Mouse (Mus musculus) MEL (cell line): ENCODE results near the gene Rtn2. TPM values are rescaled to one million over a fixed set of nuclear protein-coding genes. Genes with fewer than 3 reads are reported as not detected.

ENCODE experiments used
- DNase-seq: peaks from one replicate; pipeline ENCODE4 v3.0.0; 2011; ENCODE audit warnings: low read depth, low spot score
- H3K27ac ChIP-seq: 2 replicates; pipeline ENCODE4 v1.5.1; 2012; ENCODE audit warnings: low read depth, mild to moderate bottlenecking, control low read depth, low read length, moderate library complexity; ENCODE audit not compliant: control insufficient read depth
- H3K27me3 ChIP-seq, 2 experiments: fragments of 150-350 bp in 1 of 2; sonication (generic) in 1 of 2; 2 replicates each; pipeline ENCODE4 v1.6.1; 2012; ENCODE audit warnings: low read length in 2 of 2, mild to moderate bottlenecking in 2 of 2, improper control_type of control experiment in 1 of 2, moderate library complexity in 1 of 2; ENCODE audit not compliant: insufficient read depth in 2 of 2, control insufficient read depth in 1 of 2
- H3K36me3 ChIP-seq, 2 experiments: 2 replicates each; pipeline ENCODE4 v1.6.1; 2012 to 2014; ENCODE audit warnings: low read length in 2 of 2, improper control_type of control experiment in 1 of 2, inconsistent platforms in 1 of 2, mild to moderate bottlenecking in 1 of 2; ENCODE audit not compliant: insufficient read depth in 2 of 2, control insufficient read depth in 1 of 2
- H3K4me1 ChIP-seq, 2 experiments: fragments of 150-350 bp in 1 of 2; sonication (generic) in 1 of 2; 2 replicates each; pipeline ENCODE4 v1.6.1; 2012; ENCODE audit warnings: low read length in 2 of 2, improper control_type of control experiment in 1 of 2, mild to moderate bottlenecking in 1 of 2; ENCODE audit not compliant: insufficient read depth in 2 of 2, control insufficient read depth in 1 of 2
- H3K4me3 ChIP-seq, 2 experiments: fragments of 150-350 bp in 1 of 2; sonication (generic) in 1 of 2; 2 replicates each; pipeline ENCODE4 v1.5.1; 2012; ENCODE audit warnings: low read depth in 2 of 2, low read length in 2 of 2, mild to moderate bottlenecking in 2 of 2, moderate library complexity in 2 of 2, control low read depth in 1 of 2, improper control_type of control experiment in 1 of 2; ENCODE audit not compliant: control insufficient read depth in 1 of 2, insufficient read depth in 1 of 2
- H3K79me2 ChIP-seq: 2 replicates; pipeline ENCODE4 v1.6.1; 2012; ENCODE audit warnings: mild to moderate bottlenecking, low read length, moderate library complexity; ENCODE audit not compliant: control insufficient read depth, poor library complexity, insufficient read depth
- H3K9ac ChIP-seq: 2 replicates; pipeline ENCODE4 v1.6.1; 2012; ENCODE audit warnings: low read depth, mild to moderate bottlenecking, control low read depth, low read length, moderate library complexity; ENCODE audit not compliant: control insufficient read depth, poor library complexity, severe bottlenecking
- H3K9me3 ChIP-seq: fragments of 150-350 bp; sonication (generic); replicated peaks from 2 replicates; pipeline ENCODE4 v1.6.1; 2012; ENCODE audit warnings: mild to moderate bottlenecking, low read length, improper control_type of control experiment, moderate library complexity; ENCODE audit not compliant: insufficient read depth
- BHLHE40 ChIP-seq: IDR thresholded peaks from 2 replicates; pipeline ENCODE4 v1.6.1; 2012; ENCODE audit warnings: low read depth, mild to moderate bottlenecking, inconsistent platforms, low read length, improper control_type of control experiment, borderline replicate concordance
- CTCF ChIP-seq, 3 experiments: IDR thresholded peaks in 2 of 3; conservative IDR thresholded peaks in 1 of 3; 2 replicates each; pipeline ENCODE4 v1.5.1; 2011 to 2012; ENCODE audit warnings: low read length in 3 of 3, low read depth in 2 of 3, mild to moderate bottlenecking in 2 of 3, improper control_type of control experiment in 1 of 3, inconsistent platforms in 1 of 3, mixed read lengths in 1 of 3, moderate library complexity in 1 of 3; ENCODE audit not compliant: control insufficient read depth in 1 of 3, insufficient read depth in 1 of 3, poor library complexity in 1 of 3, severe bottlenecking in 1 of 3
- E2F4 ChIP-seq: IDR thresholded peaks from 2 replicates; pipeline ENCODE4 v1.6.1; 2011; ENCODE audit warnings: low read depth, low read length, improper control_type of control experiment, borderline replicate concordance
- ELF1 ChIP-seq: IDR thresholded peaks from 2 replicates; pipeline ENCODE4 v1.6.1; 2014; ENCODE audit warnings: low read depth, mild to moderate bottlenecking, inconsistent platforms, low read length, improper control_type of control experiment, moderate library complexity
- EP300 ChIP-seq, 2 experiments: IDR thresholded peaks; 2 replicates each; pipeline ENCODE4 v1.6.1; 2011; ENCODE audit warnings: improper control_type of control experiment in 2 of 2, low read length in 2 of 2, low read depth in 1 of 2, mild to moderate bottlenecking in 1 of 2
- GABPA ChIP-seq: IDR thresholded peaks from 2 replicates; pipeline ENCODE4 v1.6.1; 2012; ENCODE audit warnings: low read depth, mild to moderate bottlenecking, inconsistent platforms, low read length, improper control_type of control experiment, moderate library complexity
- GATA1 ChIP-seq: IDR thresholded peaks from 2 replicates; pipeline ENCODE4 v1.6.1; 2011; ENCODE audit warnings: low read depth, low read length, improper control_type of control experiment
- JUND ChIP-seq: IDR thresholded peaks from 2 replicates; pipeline ENCODE4 v1.6.1; 2011; ENCODE audit warnings: low read depth, mild to moderate bottlenecking, improper control_type of control experiment, low read length
- MAX ChIP-seq: IDR thresholded peaks from 2 replicates; pipeline ENCODE4 v1.6.1; 2011; ENCODE audit warnings: low read length, improper control_type of control experiment
- MAZ ChIP-seq: IDR thresholded peaks from 2 replicates; pipeline ENCODE4 v1.6.1; 2012; ENCODE audit warnings: low read depth, mild to moderate bottlenecking, inconsistent platforms, low read length, improper control_type of control experiment
- MXI1 ChIP-seq: IDR thresholded peaks from 2 replicates; pipeline ENCODE4 v1.6.1; 2011; ENCODE audit warnings: mild to moderate bottlenecking, low read depth, low read length, improper control_type of control experiment
- POLR2A ChIP-seq, 2 experiments: IDR thresholded peaks; 2 replicates each; pipeline ENCODE4 v1.6.1; 2011 to 2012; ENCODE audit warnings: low read length in 2 of 2, mild to moderate bottlenecking in 2 of 2, control low read depth in 1 of 2, improper control_type of control experiment in 1 of 2, low read depth in 1 of 2, moderate library complexity in 1 of 2; ENCODE audit not compliant: control insufficient read depth in 1 of 2, insufficient read depth in 1 of 2, poor library complexity in 1 of 2
- RCOR1 ChIP-seq: IDR thresholded peaks from 2 replicates; pipeline ENCODE4 v1.6.1; 2012; ENCODE audit warnings: low read depth, mild to moderate bottlenecking, inconsistent platforms, low read length, improper control_type of control experiment
- SIN3A ChIP-seq: IDR thresholded peaks from 2 replicates; pipeline ENCODE4 v1.6.1; 2012; ENCODE audit warnings: low read length, improper control_type of control experiment, inconsistent platforms
- SMC3 ChIP-seq: IDR thresholded peaks from 2 replicates; pipeline ENCODE4 v1.6.1; 2011; ENCODE audit warnings: low read depth, low read length, improper control_type of control experiment
- TCF12 ChIP-seq: IDR thresholded peaks from 2 replicates; pipeline ENCODE4 v1.6.1; 2014; ENCODE audit warnings: low read depth, mild to moderate bottlenecking, inconsistent platforms, low read length, improper control_type of control experiment, moderate library complexity
- UBTF ChIP-seq: IDR thresholded peaks from 2 replicates; pipeline ENCODE4 v1.6.1; 2012; ENCODE audit warnings: low read depth, mild to moderate bottlenecking, inconsistent platforms, low read length, improper control_type of control experiment, moderate library complexity, borderline replicate concordance; ENCODE audit not compliant: insufficient read depth
- ZMIZ1 ChIP-seq: IDR thresholded peaks from 2 replicates; pipeline ENCODE4 v1.6.1; 2012; ENCODE audit warnings: low read depth, mild to moderate bottlenecking, inconsistent platforms, low read length, improper control_type of control experiment, moderate library complexity
- polyA plus RNA-seq, 2 experiments: library from polyadenylated mRNA; stranded (reverse) in 1 of 2; unstranded in 1 of 2; fragments of >175 nt in 1 of 2; fragments of >200 nt in 1 of 2; gene quantifications; 2 replicates each; pipeline versions ENCODE4 v1.2.1 to v1.2.4; 2012; ENCODE audit warnings: low replicate concordance in 2 of 2, low read depth in 1 of 2; ENCODE audit not compliant: insufficient read length in 2 of 2, insufficient read depth in 1 of 2, missing spikeins in 1 of 2
- total RNA-seq: library from RNA; depleted of rRNA; stranded (reverse); fragments of 300-350 nt; gene quantifications from 2 replicates; pipeline ENCODE4 v1.2.3, GENCODE M21; 2012

The Rtn2 gene
- total and polyA plus RNA-seq, 3 experiments, result 0.27 to 1.4 TPM; not detected in 1

DNA sequence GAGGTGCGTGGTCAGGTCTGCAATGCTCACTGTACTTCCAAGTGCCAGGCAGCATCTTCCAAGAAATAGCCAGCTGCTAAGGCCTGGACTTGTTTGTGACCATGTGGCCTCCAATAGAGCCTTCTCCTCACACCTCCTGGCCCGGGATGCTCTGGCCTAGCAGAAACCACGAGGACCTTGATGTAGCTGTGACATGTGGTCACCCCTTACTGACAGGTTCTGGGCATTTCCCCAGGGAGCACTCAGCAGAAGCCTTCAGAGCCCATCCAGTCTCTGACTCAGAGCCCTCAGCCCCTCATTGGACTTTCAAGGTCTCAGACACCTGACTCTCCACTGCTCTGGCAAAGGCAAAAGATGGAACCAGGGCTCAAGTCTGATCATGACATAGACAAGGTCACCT is 37.3 kb upstream of the Rtn2 start:
- Histone ChIP-seq H3K4me1 (peaks cover 4 to 16% of the 10 kb centered on the region in 2 experiments; a peak in 3 of 4 replicates), H3K9me3 (no peaks in the 10 kb centered on the region), H3K27ac (no peak overlapping the region), H3K27me3 (no peaks in the 10 kb centered on the region), H3K4me3 (no peak overlapping the region), H3K36me3 (peaks cover 4 to 14% of the 10 kb centered on the region in 2 experiments; a peak in 3 of 4 replicates), H3K79me2 (peaks cover 8% of the 10 kb centered on the region), H3K9ac (no peak overlapping the region)
- TF ChIP-seq E2F4 (no peak), ZMIZ1 (no peak), MAX (no peak), GATA1 (no peak), MXI1 (no peak), SIN3A (no peak), SMC3 (no peak), ELF1 (no peak), JUND (no peak), RCOR1 (no peak), UBTF (no peak), CTCF (IDR thresholded peaks at IDR 0.05 in 2 of 3, conservative IDR thresholded peaks at IDR 0.05 in 1 of 3; ENCODE audit: control insufficient read depth in 1 of 3, insufficient read depth in 1 of 3, low read depth in 2 of 3, low read length in 3 of 3, poor library complexity in 1 of 3, severe bottlenecking in 1 of 3) (no peak), MAZ (no peak), POLR2A (IDR thresholded peaks at IDR 0.05; ENCODE audit: control insufficient read depth in 1 of 2, insufficient read depth in 1 of 2, low read depth in 1 of 2, low read length in 2 of 2, poor library complexity in 1 of 2) (no peak), BHLHE40 (no peak)
- no peak for DNase-seq

DNA sequence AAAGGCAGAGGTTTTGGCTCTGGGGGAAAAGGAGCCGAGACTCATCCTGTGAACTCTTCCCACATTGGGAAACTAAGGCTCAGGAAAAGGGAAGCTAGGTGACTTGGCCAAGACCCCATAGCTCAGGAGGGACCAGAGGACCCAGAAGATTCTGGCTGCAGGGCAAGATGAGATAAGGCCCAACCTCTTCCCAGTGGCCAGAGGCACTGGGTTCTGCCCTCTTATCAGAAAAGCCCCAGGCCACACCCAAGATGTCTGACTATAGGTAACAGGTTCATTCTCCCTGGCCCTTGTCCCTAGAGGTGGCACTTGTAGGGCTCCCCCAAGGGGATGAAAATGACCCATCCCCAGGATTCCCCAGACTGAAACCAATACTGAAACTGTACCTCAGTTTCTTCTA is 35.6 kb upstream of the Rtn2 start:
- no peaks in the 10 kb centered on the region for H3K27me3 ChIP-seq
- DNase-seq, result peak; percentile 26
- H3K36me3 ChIP-seq, result peaks cover 4 to 14% of the 10 kb centered on the region in 2 experiments; a peak in 3 of 4 replicates
- no peaks in the 10 kb centered on the region for H3K9me3 ChIP-seq
- H3K4me1 ChIP-seq, result peaks cover 0 to 16% of the 10 kb centered on the region in 2 experiments; a peak in 3 of 4 replicates
- 0 out of 2 replicates have a peak overlapping the region, but pooled peaks have one; percentile 11 for H3K27ac ChIP-seq
- TF ChIP-seq TCF12 (0 out of 2 replicates have a peak, but pooled peaks have one; percentile 9), GATA1 (peak; percentile 78), EP300 (IDR thresholded peaks at IDR 0.05; ENCODE audit: low read depth in 1 of 2, low read length in 2 of 2) (peak in 1 of 2 experiments; percentile 22; a peak in 1 of 4 replicates), GABPA (no peak)
- H3K4me3 ChIP-seq, result no peak overlapping the region
- no peak overlapping the region for H3K9ac ChIP-seq
- peaks cover 1% of the 10 kb centered on the region; the same call in 1 of the 2 replicates for H3K79me2 ChIP-seq
